Mouse (Mus musculus): ENCODE data around the gene Tubb4b.

The Tubb4b gene

DNA sequence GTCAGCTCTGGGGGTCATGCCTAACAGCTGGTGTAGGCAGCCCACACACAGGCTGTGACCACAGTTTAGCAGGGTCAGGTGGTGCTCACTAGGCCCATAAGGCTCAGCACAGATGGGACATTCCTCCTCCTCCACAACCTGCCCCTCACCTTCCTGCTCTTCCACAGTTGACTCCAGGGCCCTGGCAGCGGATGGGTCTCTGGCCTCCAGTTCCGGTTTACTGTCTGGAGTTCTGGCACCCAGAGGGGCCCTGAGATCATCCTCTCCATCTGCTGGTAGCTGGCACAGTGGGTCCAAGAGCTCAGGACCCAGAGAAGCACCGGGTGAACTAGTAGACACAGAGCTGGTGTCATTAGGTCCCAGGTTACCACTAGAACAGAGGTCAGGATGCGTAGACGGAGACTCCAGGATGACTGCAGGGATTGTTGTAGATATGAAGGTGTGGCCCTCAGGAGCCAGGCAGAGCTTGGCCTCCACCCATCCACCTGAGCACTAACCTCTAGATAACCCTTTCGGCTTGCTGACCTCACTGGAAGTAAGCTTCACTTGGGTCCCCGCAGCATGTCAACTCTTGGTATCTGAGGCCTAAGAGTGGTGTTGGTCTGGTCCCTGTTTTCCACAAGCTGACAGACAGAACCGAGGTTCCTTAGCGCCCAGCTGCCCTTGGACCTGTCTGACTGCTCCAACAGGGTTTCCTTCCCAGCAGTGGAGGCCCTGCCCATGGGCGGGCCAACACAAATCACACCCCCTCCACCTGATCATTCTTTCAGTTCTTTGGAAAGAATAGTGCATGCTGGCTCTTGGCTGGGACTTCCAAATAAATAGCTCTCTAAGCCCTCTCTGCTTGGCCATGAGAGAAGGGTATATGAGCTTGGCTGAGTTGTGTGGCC, 21.9 kb upstream of the Tubb4b start, which contains the start of gene AL732309.1:
Gene AL732309.1 (minus strand): TSS at position 681 of the 890 bp plus-strand sequence.
- DNase-seq (ENCODE audit: low spot score in 2 of 2): no peak

DNA sequence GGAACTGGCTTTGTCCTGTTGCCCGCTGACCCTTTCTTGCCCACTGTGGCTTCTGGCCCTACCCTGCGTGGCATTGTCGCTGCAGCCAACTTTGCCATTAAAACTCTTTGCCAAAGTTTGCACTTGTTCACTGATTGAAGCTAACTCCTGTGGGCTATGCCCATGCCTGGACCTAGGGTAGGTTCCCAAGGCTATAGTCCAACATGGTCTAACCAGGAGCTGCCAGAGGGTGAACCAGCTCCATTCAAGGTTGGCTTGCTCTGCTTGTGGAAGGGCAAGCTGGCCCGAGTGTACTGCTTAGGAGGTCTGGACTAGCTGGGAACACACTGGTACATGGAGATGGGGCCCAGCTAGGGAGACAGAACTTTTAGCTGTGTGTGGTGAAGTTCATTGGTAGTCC, 19.6 kb upstream of the Tubb4b start:
- DNase-seq (ENCODE audit: low spot score in 2 of 2): no peak

DNA sequence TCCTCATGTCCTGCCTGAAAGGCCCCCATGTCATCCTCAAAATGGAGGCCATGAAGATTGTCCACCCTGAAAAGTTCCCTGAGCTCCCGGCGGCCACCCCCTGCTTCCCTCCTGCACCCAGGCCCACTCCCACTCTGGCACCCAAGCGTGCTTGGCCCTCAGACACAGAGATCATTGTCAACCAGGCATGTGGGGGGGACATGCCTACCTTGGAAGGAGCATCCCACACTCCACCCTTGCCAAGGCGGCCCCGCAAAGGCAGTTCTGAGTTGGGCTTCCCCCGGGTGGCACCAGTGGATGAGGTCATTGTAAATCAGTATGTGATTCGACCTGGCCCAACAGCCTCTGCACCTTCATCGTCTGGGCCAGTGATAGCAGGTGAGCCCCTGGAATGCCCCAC, 18.8 kb upstream of the Tubb4b start:
- no peak for DNase-seq (ENCODE audit: low spot score in 2 of 2)

DNA sequence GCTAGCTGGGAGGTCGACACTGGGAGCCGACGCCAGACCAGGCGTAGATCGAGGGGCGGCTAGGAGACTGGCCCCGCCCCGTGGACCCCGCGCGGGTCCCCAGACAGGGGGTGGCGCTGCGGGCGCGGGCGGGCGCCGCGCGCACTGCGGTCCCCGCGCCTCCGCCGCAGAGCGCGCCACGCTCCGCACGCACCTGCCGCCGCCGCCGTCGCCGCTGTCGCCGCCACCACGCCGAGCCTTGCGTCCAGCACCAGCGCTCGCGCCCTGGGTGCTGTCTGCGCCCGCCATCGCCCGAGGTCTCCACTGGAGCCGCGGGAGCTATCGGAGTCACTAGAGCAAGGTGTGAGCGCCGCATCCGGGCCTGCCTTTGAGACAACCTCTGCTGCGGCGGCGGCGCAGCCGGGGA, 17.6 kb upstream of the Tubb4b start, which contains the start of the genes Rnf208 and Cysrt1:
Gene Rnf208 (plus strand): TSS at position 155 of the 406 bp plus-strand sequence.
Gene Cysrt1 (minus strand): TSS at position 352 of the 406 bp plus-strand sequence.
- no peak for DNase-seq (ENCODE audit: low spot score in 2 of 2)

DNA sequence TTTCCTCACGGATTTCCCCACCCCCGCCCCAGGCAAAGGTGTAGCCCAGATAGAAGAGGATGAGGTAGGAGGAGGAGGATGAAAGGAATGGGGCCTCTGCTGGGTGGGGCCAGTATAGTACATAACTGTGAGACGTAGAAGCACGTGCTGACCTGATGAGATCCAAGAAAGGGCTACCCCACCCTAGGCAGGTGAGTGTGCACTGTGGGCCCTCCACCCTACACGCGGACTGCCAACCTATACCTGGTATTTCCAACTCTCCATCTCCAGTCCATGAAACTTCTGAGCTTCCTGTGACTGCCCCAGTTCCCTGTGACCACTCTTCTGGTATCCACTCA, 16.9 kb upstream of the Tubb4b start:
- DNase-seq (ENCODE audit: low spot score in 2 of 2): no peak

DNA sequence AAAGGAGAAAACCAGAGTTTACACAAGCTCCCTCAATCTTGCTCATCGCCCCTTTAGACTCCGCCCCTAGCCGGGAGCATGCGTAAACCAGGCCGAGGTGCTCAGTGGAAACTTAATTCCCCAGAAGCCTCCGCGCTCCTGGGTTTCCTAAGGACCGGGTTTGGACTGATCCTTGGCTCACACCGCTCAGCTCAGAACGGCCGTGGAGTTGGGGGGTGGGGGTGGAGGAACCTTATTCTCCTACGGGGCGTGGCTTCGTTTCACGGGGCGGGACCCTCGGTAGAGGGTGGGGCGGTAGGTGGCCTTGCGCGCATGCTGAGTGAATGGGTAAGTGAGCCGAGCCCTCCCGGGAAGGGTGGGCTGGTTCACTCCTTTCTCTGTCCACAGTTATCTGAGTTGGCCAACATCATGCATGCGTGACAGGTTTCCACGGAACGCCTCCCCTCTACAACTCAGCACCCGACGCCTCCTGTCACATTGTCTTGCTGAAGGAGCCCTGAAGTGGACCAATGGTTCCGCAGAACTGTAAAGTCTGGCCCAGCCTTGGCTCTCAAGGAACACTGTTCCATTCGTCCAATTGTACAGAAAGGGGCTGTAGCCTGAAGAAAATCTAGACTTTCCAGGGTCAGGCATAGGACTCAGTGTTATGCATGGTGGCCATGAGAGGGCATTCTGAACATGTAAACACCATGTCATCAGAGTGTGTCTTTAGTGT, 16.4 kb upstream of the Tubb4b start:
- peak; percentile 35 to 49 for DNase-seq (ENCODE audit: low spot score in 2 of 2)

DNA sequence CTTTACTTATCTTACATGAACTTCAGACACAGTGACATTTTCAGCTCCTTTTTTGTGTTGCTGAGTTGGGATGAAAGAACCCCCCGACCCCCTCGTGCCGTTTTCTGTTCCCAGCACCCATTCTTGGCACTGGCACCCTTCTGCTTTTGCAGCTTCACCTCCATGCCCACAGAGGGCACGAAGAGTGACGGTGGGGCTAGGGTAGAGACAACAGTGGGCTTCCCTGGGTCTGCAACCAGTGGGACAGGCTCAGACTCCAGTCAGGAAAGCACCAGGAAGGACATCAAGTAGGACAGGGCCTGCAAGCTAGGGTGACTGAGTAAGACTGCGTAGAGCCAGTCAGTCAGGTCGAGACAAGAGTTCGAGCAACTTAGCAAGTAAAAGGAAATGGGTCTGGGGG, 15.8 kb upstream of the Tubb4b start:
- DNase-seq (ENCODE audit: low spot score in 2 of 2): no peak

DNA sequence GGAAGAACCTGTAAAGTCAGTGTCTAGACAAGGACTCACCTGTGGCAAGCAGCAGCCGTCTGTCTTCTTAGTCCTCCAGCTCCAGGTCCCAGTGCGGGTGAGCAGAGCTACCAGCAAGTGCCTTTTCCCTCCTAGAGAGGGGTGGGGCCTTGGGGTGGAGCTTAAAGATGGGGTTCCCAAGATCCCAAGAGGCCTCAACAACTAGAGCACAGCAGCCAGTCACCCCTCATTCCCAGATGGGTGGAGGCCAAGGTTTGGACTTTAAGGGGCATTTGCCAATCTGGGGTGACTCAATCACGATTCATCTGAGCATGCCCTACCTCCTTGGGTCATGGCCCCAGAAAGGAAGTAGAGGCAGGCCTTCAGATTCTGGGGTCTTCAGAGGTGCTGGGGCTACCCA, 15.3 kb upstream of the Tubb4b start:
- no peak for DNase-seq (ENCODE audit: low spot score in 2 of 2)

DNA sequence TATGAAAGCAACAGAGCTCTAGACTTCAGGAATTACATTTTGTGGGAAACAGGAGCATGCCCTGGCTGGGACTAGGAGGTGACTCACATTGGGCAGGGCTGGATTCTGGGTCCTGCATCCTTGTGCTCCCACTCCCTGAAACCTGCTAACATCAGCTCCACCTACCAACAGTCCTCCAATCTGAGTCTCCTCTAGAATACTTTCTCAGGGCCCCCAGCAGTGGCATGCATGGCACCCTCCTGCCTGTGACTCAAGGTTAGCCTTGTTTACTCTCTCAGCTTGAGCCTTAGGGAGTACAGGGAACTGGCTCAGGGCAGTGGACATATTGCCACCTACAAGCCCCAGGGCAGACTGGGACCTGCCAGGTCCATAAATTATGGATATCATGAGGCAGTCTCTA, 13.6 kb upstream of the Tubb4b start:
- DNase-seq (ENCODE audit: low spot score in 2 of 2): no peak

DNA sequence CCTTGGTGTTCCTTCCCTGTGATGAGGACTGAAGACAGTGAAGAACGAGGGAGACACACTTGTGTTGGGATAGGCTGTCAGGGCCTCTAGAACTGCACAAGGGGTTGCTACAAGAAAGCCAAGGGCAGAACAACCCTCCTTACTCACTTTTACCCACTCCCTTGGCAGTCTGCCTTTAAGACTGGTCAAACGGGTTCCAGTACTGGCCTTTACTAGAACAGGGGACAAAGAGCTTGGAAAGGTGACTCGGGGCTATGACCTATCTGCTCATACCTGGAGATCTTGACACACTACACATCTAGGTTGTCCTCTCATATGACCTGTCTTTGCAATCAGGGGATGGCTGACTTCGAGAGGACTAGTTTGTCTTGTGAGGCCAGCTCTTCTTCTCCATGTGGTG, 13.0 kb upstream of the Tubb4b start:
- DNase-seq (ENCODE audit: low spot score in 2 of 2): no peak

DNA sequence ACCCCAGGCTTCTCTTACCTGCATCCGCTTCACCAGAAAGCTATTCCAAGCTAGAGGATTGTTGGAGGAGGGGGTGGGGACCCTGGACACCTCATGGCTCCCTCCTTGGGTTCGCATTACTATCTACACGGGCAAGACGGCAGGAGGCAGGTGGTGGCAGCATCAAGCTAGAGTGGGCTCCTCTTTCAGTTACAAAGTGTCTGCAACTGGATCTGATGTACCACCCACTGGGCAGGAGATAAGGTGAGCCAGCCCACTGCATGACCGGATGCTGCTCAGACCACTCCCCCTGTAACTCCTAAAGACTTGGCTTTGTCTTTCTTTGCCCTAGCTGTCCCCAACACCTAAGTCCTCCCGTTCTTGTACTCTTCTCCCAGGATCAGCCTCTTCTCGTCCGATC, 12.1 kb upstream of the Tubb4b start, which contains the start of gene Rnf224:
Gene Rnf224 (minus strand): TSS at position 174 of the 400 bp plus-strand sequence.
- no peak for DNase-seq (ENCODE audit: low spot score in 2 of 2)

DNA sequence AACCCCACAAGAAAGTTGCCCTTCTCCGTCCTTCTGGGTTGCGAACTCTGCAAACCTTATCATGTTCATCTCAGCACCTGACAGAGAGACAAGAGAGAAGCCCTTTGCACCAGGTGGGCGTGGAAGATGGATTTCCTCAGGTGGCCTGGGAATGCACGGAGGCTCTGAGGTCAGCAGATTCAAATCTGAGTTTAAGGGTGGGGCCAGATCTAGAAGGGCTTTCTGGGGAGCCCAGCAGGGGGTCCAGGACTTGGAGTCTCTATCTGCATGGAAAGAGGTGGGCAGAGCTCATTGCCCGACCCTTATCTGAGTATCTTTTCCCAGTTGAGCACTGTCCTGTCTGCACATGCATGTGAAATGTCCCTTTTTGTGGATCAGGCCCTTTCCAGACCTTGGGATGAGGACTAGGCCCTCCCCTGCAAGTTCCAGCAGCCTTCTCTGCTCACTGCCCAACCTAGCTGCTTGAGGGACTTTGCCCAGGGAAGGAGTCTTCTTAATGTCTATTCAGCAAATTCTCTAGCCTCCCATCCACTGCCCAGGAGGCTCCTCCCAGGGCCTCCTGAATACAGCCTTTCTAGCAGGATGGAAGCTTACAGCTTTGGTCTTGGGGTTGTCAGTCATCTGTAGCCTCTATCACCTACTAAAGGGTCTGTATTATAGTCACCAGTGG, 10.2 kb upstream of the Tubb4b start:
- no peak for DNase-seq (ENCODE audit: low spot score in 2 of 2)

DNA sequence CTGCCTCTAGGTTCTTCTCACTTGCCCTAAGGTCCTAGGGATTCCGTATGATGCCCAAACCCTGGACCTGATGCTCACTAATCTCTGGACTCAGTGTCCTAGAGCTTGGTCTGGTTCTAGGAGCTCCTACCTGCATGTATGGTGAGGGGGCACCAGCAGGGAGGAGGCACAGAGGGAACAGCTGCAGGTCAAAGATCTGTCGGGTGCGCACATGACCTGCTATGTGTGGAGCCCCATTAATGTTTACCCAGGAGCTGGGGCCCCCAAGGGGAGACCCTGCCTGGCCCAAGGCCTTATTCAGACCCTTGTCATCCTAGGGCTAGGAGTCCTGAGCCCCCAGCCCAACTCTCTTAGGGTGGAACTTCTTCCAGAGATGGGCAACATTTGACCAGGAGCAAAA, 9.5 kb upstream of the Tubb4b start, which contains the start of gene Slc34a3:
Gene Slc34a3 (minus strand): TSS at position 315 of the 400 bp plus-strand sequence.
- no peak for DNase-seq (ENCODE audit: low spot score in 2 of 2)

DNA sequence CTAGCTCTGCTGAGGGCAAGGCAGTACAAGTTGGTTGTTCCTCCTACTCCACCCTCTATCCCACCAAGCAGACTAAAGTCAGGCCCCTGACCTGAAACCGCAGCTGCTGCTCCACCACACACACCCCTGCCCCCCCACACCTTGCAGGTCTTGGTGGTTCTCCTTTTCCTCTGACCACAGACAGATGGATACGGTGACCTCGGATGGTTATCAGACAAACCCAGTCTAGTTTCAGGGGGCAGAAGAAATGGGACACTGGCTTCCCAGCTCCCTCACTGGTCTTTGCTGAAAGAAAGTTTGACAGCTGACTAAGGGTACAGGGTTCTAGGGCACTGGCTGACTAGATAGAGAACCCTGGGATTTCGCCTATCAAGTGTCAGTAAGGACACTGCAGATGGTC, 8.9 kb upstream of the Tubb4b start:
- DNase-seq (ENCODE audit: low spot score in 2 of 2): no peak

DNA sequence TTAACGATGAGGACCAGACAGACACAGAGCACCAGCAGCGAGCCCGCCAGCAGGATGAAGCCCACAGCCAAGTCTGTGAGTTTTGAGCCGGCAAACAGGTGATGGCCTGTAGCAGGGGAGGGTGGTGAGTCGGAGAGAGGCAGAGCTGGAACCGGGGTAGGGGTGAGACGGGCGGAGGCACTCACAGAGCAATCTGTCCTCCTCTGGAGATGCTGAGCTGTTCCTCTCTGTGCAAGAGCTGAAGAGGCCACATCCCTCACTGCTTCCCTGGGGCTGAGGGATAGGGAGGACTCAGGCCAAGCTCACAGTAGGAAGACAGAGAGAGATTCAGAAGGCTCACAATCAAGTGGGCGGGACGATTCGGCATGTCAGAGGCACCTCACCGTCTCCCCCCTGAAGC, 6.5 kb upstream of the Tubb4b start:
- no peak for DNase-seq (ENCODE audit: low spot score in 2 of 2)

DNA sequence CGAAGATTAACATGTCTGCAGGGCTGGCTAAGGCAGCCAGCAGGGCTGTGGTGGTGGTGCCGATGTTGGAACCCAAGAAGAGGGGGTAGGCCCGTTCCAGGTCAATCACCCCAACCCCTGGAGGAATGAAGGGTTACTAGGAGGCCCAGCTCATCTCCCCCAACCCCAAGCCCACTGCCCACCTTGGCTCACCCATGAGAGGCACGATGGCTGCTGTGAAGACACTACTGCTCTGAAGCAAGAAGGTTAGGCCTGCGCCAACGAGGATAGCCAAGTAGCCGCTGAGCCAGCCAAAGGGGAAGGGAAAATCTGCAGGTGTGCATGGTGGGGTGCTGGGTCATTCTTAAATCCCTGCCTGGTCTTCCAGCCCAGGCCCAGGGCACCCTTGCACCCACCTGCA, 6.1 kb upstream of the Tubb4b start:
- DNase-seq (ENCODE audit: low spot score in 2 of 2): no peak

DNA sequence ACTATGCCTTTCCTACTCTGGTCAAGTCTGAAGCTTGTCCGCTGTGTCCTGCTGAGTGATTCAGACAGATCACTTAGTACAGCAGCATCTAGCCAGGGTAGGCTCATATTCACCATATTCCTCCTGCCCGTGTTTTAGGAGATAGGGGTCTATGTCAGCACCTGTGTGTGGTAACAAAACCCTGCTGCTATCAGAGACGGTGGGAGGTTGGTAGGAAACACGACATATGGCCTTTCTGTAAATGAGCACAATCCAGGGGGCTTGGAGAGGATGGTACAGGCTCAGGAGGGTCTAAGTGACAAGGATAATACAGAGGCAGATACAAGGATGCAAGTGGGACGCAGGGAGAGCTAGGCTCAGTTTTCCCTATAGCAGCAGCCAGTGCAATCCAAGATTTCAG, 5.1 kb upstream of the Tubb4b start:
- no peak for DNase-seq (ENCODE audit: low spot score in 2 of 2)

DNA sequence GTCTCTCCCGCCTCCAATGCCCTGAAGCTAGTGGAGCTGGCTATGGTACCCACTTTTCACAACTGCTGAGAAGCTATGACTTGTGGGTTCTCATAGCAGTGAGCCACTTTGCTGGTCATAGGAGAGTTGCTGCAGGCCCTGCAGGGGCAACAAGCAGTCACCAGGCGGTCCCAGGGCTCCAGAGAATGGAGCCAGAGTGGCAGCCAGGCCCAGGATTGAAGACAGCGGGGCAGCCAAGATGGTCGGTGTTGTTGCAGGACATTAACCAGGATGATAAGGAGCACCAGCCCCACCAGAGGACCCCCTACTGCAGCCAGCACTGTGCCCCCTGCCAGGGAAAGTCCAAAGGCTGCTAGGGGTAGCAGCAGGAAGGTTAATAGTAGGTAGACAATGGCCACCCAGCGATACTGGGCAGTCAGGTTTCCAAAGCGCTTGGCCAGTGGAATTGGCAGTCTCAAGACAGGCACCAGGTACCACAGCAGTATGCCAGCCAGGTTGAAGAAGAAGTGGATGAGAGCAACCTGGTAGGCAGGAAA, 4.6 kb upstream of the Tubb4b start:
- DNase-seq (ENCODE audit: low spot score in 2 of 2): no peak

DNA sequence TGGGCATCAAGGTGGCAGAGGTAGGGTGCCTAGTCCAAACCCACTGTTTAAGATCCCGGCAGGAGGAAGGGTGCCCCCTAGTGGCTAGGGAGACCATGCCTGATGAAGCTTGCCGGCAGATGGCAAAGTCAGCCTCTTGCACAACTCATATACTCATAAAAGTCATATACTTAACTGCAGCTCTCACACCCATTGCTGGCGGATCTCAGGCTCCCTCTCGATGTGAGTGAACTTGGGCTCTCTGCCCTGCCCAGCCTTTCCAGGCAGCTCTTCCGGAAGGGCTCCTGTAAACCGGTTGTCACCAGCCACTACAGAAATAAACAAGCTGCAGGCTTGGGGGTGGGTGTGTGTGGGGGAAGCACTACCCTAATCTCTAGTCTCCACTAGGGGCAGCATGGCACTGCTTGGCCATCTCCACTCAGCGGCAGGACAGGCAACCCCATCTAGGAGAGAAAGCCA, 4.0 kb upstream of the Tubb4b start:
- peak; percentile 85 to 88 for DNase-seq (ENCODE audit: low spot score in 2 of 2)

DNA sequence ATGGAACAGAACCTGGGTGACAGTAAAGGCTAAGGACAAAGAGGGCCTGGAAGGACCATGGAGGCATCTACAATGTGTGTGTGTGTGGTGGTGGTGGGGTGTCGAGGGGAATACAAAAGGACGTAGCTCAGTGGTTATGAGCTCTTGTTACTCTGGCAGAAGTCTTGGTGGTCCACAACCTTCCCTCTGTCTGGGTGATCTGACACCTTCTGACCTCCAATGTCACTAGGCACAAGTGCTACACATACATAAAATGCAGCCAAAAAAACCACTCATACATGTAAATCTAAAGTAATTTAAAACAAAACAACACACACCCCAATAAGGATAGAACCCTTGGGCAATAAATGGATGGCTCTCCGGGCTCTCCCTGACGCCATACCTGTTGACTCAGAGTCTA, 2.9 kb upstream of the Tubb4b start:
- DNase-seq (ENCODE audit: low spot score in 2 of 2): no peak

DNA sequence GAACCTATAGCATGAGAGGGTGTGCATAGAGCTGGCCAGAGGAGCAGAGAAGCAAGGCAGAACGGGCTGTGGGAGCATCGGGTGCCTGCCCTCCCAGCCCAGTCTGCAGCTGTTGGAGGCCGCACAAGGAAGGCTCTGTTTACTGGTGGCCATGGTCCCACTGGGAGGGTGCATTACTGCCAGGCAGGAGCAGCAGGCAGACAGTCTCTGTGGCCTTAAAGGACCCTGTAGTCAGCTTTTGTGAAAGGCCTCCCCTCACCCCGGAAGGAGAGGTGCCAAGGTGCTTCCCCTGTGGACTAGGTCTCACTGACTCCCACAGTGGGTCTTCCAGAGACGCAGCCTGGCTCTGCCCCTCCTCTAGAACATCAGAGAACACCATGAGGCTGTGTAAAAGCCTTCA, 2.4 kb upstream of the Tubb4b start:
- DNase-seq (ENCODE audit: low spot score in 2 of 2): no peak

DNA sequence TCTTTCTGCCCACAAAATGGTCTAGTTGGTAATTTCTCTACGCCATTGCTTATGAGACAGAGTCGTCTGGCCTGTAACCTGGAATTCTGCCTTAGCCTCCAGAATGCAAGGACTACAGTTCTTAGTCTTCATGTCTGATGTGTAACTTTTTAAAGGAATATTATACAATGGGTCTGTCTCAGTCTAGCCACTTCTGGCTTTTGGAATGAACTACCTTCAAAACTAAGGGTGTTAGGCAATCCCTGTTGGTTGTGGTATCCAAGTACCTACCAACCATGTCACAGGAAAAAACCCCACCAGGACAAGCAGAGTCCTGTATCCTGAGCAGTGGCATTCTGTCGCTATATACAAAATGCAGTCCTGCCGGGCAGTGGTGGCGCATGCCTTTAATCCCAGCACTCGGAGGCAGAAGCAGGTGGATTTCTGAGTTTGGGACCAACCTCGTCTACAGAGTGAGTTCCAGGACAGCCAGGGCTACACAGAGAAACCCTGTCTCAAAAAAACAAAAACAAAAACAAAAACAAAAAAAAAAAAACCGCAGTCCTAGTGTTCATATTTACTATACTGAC, 1.4 kb upstream of the Tubb4b start:
- no peak for DNase-seq (ENCODE audit: low spot score in 2 of 2)
